Mouse (Mus musculus) ES-Bruce4 (cell line): ENCODE results near the gene Ccdc62.

Experiments
- CTCF ChIP-seq: IDR thresholded peaks from one replicate; pipeline ENCODE4 v1.8.1; 2011; ENCODE audit warnings: low read depth, low read length
- EP300 ChIP-seq: IDR thresholded peaks from 2 replicates; pipeline ENCODE4 v1.6.1; 2011; ENCODE audit warnings: low read depth, low read length; ENCODE audit not compliant: insufficient read depth

GRCm38 (mm10) chr5:124004356-124005150 lies 74.1 kb downstream of the Ccdc62 start:
- TF ChIP-seq EP300 (no peak), CTCF (no peak)
